Mouse (Mus musculus) urinary bladder, postnatal 10 days (tissue): ENCODE data around the gene Clba1.

ENCODE experiments used
- DNase-seq: peaks from one replicate; pipeline ENCODE4 v3.0.0; 2022; ENCODE audit warnings: low spot score

Gene Clba1

GRCm38 (mm10) chr12:112850344-112850743, 41.6 kb downstream of the Clba1 start:
- DNase-seq: no peak

- DNase-seq: no peak
These were observed 42.4 kb downstream of the Clba1 start for GRCm38 (mm10) chr12:112851116-112851515.

GRCm38 (mm10) chr12:112853050-112853729, 44.5 kb downstream of the Clba1 start:
- no peak for DNase-seq

- no peak for DNase-seq
These were observed 46.0 kb downstream of the Clba1 start for GRCm38 (mm10) chr12:112854610-112855333.

GRCm38 (mm10) chr12:112856338-112856737, 47.6 kb downstream of the Clba1 start:
- no peak for DNase-seq

GRCm38 (mm10) chr12:112857021-112857925, 48.5 kb downstream of the Clba1 start:
- DNase-seq: no peak

GRCm38 (mm10) chr12:112858581-112859336, 50.0 kb downstream of the Clba1 start:
- DNase-seq: no peak

- no peak for DNase-seq
These were observed 51.2 kb downstream of the Clba1 start for GRCm38 (mm10) chr12:112859930-112860329.

- DNase-seq: no peak
These were observed 52.0 kb downstream of the Clba1 start for GRCm38 (mm10) chr12:112860765-112861164.

- DNase-seq: no peak
These were observed 53.2 kb downstream of the Clba1 start for GRCm38 (mm10) chr12:112861911-112862321.

- no peak for DNase-seq
These were observed 56.1 kb downstream of the Clba1 start for GRCm38 (mm10) chr12:112864804-112865203.
